Mouse (Mus musculus): ENCODE measurements at regions not wholly inside any gene's neighbourhood (a gene's known extent, or its start where the extent isn't known, plus 50 kb on each side); places are given as distances from the start of the nearest gene placed in this dataset.
"Not testable (repeated sequence)": the region's sequence is repeated elsewhere in the genome, so short reads cannot be mapped to it uniquely, and the experiment has no call there.

DNA sequence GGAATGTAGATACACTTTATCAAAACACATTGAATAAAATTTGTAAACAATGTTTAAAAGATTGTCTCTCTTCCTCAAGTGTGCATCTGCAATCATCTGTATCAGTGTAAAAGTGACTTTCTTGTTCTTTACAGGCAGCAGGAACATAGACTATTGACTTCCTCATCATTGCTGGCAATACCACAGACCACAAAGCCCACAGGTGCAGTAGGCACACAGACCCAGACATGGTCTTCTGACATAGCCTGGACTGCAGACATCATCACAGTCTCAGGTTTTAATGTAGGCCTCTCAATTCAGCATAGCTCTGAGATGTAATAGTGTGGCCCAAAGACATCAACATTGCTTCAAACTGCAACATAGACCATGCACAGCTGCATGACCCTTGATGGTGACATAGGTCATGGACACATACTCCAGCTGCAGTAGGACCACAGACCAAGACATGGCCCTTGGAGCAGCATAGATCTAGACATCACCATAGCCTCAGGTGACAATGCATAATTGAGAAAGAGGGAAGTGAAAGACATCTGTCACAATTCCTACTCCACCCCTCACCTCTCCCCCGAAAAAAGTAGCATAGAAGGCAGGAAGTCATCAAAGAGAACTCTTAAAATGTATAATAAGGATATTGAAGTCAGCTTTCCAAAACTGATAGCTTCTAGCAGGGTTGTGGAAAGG, 74.1 kb upstream of the Speer2 start:
- Histone ChIP-seq H3K27ac (ENCODE audit: insufficient read depth, low read length) (no peak overlapping the region), H3K4me1 (ENCODE audit: control insufficient read depth, insufficient read depth, low read length) (no peaks in the 10 kb centered on the region), H3K4me3 (ENCODE audit: insufficient read depth, low read length) (no peak overlapping the region)
- TF ChIP-seq POLR2A (IDR thresholded peaks at IDR 0.05; ENCODE audit: extremely low read depth, insufficient read depth, low read length) (no peak), CTCF (IDR thresholded peaks at IDR 0.05; ENCODE audit: extremely low read depth, insufficient read depth, low read length) (no peak)

DNA sequence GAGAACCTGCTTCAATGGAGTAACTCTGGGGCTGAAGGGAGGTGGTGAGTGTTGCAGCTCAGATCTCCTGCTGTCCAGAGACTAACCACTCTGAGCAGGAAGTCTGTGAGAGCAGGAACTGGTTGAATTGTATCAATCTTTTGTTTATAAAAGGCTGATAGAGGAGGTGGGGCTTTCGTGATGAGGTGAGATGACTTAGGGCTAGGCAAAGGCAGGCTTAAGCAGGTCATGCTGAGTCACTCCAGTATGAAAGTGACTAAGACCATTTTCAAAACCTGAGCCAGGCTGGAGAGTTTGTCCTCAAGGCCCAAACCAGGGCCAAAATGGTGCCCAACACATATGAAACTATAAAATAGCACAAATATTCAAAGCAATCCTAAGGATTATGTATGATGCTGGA, 80.1 kb upstream of the Speer2 start:
- TF ChIP-seq POLR2A (IDR thresholded peaks at IDR 0.05; ENCODE audit: extremely low read depth, insufficient read depth, low read length) (no peak), CTCF (IDR thresholded peaks at IDR 0.05; ENCODE audit: extremely low read depth, insufficient read depth, low read length) (no peak)
- H3K27ac ChIP-seq (ENCODE audit: insufficient read depth, low read length): no peak overlapping the region
- H3K4me1 ChIP-seq (ENCODE audit: control insufficient read depth, insufficient read depth, low read length): no peaks in the 10 kb centered on the region
- H3K4me3 ChIP-seq (ENCODE audit: insufficient read depth, low read length): no peak overlapping the region

- H3K27ac ChIP-seq (ENCODE audit: insufficient read depth, low read length): no peak overlapping the region
- no peaks in the 10 kb centered on the region for H3K4me1 ChIP-seq (ENCODE audit: control insufficient read depth, insufficient read depth, low read length)
- no peak for TF ChIP-seq CTCF (IDR thresholded peaks at IDR 0.05; ENCODE audit: extremely low read depth, insufficient read depth, low read length)
- H3K4me3 ChIP-seq (ENCODE audit: insufficient read depth, low read length): no peak overlapping the region
Observed at GRCm38 (mm10) chr16:69948783-69949182, 85.2 kb upstream of the Speer2 start.

DNA sequence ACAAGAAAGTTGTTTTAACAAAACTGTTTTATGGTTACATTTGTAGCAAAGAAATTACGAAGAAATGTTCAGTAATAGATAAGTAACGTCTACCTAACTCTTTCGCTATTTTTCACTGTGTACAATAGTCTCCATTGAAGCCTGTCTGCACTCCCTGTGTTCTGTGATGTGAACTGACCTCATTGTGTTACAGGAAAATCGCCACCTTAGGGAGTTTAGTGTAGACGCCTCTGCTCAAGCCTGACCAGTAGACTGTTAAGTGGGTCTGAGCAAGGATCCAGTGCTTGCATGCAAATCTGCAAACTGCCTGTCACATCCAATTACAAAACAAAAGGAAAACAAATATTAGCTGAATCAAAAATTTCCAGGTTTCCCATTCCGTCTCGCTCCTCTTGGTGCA, 85.8 kb upstream of the Speer2 start:
- TF ChIP-seq POLR2A (IDR thresholded peaks at IDR 0.05; ENCODE audit: extremely low read depth, insufficient read depth, low read length) (no peak), CTCF (IDR thresholded peaks at IDR 0.05; ENCODE audit: extremely low read depth, insufficient read depth, low read length) (no peak)
- no peak overlapping the region for H3K4me3 ChIP-seq (ENCODE audit: insufficient read depth, low read length)
- no peak overlapping the region for H3K27ac ChIP-seq (ENCODE audit: insufficient read depth, low read length)
- H3K4me1 ChIP-seq (ENCODE audit: control insufficient read depth, insufficient read depth, low read length): no peaks in the 10 kb centered on the region

DNA sequence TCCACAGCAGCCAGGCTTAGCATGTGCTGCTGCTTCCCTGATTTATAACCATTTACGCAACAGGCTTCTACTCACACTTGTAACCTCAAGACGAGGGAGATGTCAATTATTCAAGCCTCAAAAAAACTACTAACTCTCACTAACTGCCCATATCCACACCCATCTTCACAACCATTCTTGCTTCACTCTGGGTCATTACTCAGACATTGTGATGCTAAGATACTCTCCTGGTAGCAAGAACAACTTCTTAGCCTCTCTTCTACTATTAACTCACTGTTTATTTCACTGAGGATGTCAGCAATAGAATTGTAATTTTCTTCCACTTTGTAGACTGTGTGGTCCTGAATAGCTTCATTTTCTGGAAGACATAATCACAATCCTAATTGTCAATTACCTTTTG, 88.0 kb upstream of the Speer2 start:
- TF ChIP-seq POLR2A (IDR thresholded peaks at IDR 0.05; ENCODE audit: extremely low read depth, insufficient read depth, low read length): no peak
- no peak for TF ChIP-seq CTCF (IDR thresholded peaks at IDR 0.05; ENCODE audit: extremely low read depth, insufficient read depth, low read length)
- H3K27ac ChIP-seq (ENCODE audit: insufficient read depth, low read length): no peak overlapping the region
- H3K4me3 ChIP-seq (ENCODE audit: insufficient read depth, low read length): no peak overlapping the region

DNA sequence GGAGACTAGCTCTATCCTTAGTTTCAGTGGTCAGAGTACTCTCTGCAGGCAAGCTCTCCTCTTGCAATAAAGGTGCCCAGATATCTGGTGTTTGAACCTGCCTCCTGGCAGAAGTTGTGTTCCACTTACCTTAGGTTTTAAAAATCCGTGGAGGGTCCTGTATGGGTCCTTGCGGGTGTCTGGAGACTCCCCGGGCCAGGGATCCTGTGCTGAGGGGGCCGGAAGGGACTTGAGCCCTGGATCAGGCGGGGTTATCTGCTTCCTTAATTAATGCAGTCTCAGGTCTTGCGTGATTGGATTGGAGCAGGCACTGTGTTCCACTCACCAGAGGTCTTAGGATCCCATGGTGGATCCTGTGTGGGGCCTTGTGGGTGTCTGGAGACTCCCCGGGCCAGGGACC, 103.0 kb upstream of the Speer2 start:
- not testable (repeated sequence) for H3K4me3 ChIP-seq (ENCODE audit: insufficient read depth, low read length); H3K4me1 ChIP-seq (ENCODE audit: control insufficient read depth, insufficient read depth, low read length); H3K27ac ChIP-seq (ENCODE audit: insufficient read depth, low read length)

More for the DNA sequence above, 88.0 kb upstream of the Speer2 start:
- no peaks in the 10 kb centered on the region for H3K4me1 ChIP-seq (ENCODE audit: control insufficient read depth, insufficient read depth, low read length)

- Histone ChIP-seq H3K4me3 (ENCODE audit: insufficient read depth, low read length) (no peak overlapping the region), H3K4me1 (ENCODE audit: control insufficient read depth, insufficient read depth, low read length) (no peaks in the 10 kb centered on the region), H3K27ac (ENCODE audit: insufficient read depth, low read length) (no peak overlapping the region)
- no peak for TF ChIP-seq CTCF (IDR thresholded peaks at IDR 0.05; ENCODE audit: extremely low read depth, insufficient read depth, low read length)
Observed at GRCm38 (mm10) chr16:69979813-69980527, 116.4 kb upstream of the Speer2 start.

DNA sequence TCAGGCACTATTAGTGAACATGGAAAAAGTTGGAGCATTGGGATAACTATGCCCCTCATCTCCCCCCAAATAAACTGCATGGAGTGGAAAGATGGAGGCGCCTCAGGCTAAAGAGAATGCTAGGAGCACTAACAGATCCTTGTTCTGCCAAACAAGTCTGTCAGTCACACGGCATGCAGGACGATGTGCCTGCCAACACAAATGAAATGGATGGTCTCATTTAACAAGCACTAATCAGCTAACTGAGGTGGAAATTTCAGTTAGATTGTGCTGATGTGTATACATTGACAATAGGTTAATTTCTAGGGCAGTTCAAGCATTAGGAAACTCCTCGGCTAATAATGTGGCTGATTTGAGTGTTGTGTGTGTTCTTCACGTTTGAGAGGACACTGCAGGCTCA, 120.8 kb upstream of the Speer2 start:
- TF ChIP-seq POLR2A (IDR thresholded peaks at IDR 0.05; ENCODE audit: extremely low read depth, insufficient read depth, low read length) (no peak), CTCF (IDR thresholded peaks at IDR 0.05; ENCODE audit: extremely low read depth, insufficient read depth, low read length) (no peak)
- H3K27ac ChIP-seq (ENCODE audit: insufficient read depth, low read length): no peak overlapping the region

DNA sequence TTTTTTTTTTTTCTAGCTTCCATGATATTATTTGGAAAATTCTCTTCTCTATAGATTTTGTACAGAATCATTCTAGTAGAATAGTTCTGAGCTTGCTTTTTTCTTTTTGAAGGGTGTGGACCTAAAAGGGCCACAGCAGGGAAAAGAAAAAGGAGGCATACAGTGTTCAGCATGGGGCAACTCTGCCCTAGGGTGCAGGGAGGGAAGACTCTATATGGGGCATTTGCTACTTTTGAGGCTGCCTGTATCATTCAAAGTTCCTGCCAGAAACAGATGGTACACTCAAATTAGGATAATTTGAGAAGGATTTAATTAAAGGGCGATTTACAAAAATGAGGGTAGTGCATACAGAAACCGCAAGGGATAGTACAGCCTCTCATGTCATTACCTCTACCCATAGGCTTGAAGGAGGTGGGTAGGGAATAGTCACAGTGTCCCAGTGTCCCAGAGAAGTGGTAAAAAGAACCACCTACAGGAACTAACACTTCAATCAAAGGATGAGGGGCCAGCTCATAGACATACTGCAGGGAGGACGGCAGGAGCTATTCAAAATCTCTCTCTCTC, 128.4 kb upstream of the Speer2 start:
- Histone ChIP-seq H3K27ac (ENCODE audit: insufficient read depth, low read length) (no peak overlapping the region), H3K4me3 (ENCODE audit: insufficient read depth, low read length) (no peak overlapping the region), H3K4me1 (ENCODE audit: control insufficient read depth, insufficient read depth, low read length) (no peaks in the 10 kb centered on the region)
- no peak for TF ChIP-seq POLR2A (IDR thresholded peaks at IDR 0.05; ENCODE audit: extremely low read depth, insufficient read depth, low read length)
- TF ChIP-seq CTCF (IDR thresholded peaks at IDR 0.05; ENCODE audit: extremely low read depth, insufficient read depth, low read length): no peak

More for the DNA sequence above, 120.8 kb upstream of the Speer2 start:
- no peaks in the 10 kb centered on the region for H3K4me1 ChIP-seq (ENCODE audit: control insufficient read depth, insufficient read depth, low read length)
- H3K4me3 ChIP-seq (ENCODE audit: insufficient read depth, low read length): no peak overlapping the region

DNA sequence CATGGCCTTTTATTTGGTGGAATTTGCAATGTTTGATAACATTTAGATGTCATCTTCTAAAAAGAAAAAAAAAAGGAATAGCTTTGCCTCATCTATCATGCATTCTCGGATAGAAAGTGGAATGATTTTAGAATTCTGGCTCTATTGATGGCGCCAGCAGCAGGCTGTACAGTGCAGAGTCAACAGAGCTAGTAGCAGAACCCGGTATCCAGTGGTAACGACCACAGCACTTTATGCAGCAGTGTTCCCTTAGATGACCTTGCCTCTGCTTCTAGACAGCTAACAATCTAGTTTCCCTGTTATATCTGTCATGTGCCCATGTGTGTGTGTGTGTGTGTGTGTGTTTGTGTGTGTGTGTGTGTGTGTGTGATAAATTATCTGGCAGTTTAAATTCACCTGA, 129.2 kb upstream of the Speer2 start:
- Histone ChIP-seq H3K27ac (ENCODE audit: insufficient read depth, low read length) (no peak overlapping the region), H3K4me1 (ENCODE audit: control insufficient read depth, insufficient read depth, low read length) (no peaks in the 10 kb centered on the region), H3K4me3 (ENCODE audit: insufficient read depth, low read length) (no peak overlapping the region)
- TF ChIP-seq CTCF (IDR thresholded peaks at IDR 0.05; ENCODE audit: extremely low read depth, insufficient read depth, low read length): no peak
- no peak for TF ChIP-seq POLR2A (IDR thresholded peaks at IDR 0.05; ENCODE audit: extremely low read depth, insufficient read depth, low read length)

Measured in cortical plate, adult 2 months (tissue).